Mouse (Mus musculus): ENCODE data around the gene I0C0044D17Rik. TPM values are rescaled to one million over a fixed set of nuclear protein-coding genes. Genes with fewer than 3 reads are reported as not detected.

I0C0044D17Rik gene
- total RNA-seq, 2 experiments from 2014 or later = not detected

DNA sequence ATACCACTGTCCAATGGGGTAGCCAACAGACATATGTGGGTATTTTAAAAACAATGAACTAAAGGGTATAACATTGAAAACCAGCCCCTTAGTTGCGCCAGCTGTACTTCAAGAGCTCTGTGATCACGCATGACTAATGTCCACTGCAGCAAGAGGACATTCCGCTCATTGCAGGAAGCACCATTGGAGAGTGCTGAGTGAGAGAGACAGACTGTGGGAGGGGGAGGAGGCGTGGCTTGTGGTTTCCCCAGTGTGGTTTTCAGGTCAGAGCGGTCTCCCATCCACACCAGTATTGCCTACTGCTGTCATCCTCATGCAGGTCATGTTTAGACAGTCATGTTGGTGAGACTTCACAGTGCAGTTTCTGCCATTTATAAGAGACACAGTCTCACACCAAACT lies 12.9 kb upstream of the I0C0044D17Rik start:
- ATAC-seq (replicated peaks; ENCODE audit: low FRiP score, poor library complexity, severe bottlenecking) = no peak

DNA sequence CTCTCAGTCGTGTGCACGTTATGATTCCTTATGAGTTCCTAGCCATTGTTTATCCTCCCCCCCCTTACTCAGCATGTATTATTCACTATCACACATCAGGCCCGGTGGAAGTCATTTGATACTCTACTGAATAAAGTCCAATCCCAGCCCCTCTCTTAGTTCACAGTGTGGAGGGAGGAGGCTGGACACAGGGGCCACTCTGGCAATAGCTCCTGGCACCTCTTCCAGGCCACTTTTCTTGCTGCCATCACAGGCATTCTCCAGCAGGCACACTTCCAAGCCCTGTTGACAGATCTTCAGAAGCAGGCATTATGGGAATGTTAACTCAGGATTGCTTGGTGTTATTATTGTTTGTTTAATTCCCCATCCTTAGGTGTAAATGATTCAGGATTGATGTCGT lies 11.1 kb upstream of the I0C0044D17Rik start:
- no peak for ATAC-seq (replicated peaks; ENCODE audit: low FRiP score, poor library complexity, severe bottlenecking)

DNA sequence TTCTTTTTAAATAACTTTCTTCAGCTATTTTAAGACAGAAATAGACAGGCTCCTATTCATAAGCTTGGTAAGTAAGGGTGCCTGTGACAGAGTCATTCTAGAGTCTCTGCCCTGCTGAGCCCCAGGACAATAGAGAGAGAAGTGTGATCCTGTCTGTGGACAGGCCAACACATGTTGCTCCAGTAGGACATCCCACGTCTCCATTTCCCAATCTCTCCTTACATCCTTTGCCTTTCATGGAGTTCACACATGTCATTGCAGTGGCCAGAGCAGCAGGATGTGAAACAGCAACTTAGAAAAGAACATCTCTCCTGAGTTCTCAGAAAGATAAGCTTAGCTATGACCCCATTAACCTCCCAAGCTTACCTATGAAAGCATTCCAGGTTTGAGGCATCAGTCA lies 8.1 kb upstream of the I0C0044D17Rik start:
- ATAC-seq (replicated peaks; ENCODE audit: low FRiP score, poor library complexity, severe bottlenecking) = no peak

DNA sequence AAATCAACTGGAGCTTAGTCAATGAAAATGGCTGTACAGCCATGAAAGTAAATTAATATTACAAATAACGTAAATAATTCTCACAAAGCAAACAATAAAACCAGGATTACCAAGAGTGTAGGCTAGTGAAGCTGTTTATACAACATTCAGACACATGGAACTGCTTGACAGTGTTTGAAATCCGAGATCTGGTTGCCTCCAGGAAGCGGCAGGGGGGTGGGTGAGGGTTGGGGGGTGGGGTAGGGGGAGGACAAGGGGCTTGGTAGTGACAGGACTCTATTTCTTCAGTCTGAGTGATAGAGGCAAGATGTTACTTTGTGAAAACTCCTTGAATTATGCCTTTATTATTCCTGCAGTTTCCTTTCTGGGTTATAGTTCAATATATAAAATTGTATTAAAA lies 3.1 kb upstream of the I0C0044D17Rik start:
- no peak for ATAC-seq (replicated peaks; ENCODE audit: low FRiP score, poor library complexity, severe bottlenecking)

DNA sequence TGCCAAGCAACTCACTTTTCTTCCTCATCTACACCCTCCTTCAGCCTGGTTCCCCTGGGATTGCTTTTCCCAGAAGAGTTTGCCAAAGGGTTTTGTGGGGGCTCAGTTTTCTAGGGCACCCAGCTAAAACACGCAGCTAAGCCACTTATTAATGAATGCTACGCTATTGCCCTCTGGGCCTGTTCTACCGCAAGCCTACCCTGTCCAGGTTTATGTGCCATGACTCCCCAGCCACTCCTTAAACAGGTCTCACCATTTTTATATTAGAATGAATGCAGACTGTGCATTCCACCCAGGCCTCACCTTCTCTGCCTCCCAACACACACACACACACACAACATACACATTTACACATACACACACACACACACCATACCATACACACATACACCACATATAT lies 593 bp downstream of the I0C0044D17Rik start:
- no peak for ATAC-seq (replicated peaks; ENCODE audit: low FRiP score, poor library complexity, severe bottlenecking)

DNA sequence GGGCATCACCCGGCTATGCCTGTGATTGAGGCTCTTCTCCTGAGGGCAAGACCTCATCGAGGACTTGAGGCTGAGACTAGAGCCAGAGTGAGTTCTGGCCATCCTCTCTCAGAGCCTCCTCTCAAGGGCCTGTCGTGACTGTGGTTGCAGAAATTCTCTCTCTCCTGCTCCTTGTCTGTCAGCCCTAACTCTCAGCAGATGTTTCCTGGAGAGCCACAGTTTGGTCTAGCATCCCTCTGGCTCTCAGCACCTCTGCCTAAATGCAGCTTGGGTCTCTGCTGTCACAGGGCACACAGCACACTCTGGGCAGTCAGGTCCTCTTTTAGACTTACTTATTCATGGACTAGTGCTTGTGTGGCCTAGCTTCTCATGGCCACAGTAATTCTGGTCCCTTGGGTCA lies 1.2 kb downstream of the I0C0044D17Rik start:
- ATAC-seq (replicated peaks; ENCODE audit: low FRiP score, poor library complexity, severe bottlenecking) = no peak

DNA sequence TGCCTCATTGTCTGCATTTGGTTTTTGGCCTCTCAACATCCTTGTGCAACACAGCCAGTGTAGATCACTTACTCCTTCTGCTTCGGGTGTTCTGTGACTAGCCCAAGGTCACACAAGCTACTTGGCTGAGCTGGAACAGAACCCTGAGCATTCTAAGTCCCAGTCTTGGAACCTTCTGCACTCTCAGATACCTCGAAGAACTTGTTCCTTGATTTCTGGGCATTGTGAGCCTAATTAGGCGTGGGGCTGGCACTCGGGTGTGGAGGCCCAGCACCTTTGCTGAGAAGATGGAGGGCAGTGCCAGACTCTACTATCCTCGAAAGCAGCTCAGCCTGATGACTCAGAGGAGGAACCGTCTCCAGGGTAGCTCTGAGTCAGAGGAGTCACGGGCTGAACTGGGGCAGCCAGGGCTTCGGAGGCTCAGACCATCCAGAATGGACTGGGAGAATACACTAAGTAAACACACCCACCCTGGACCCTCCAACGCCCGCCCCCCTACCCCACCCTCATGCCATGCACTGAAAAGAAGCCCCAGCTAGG lies 4.4 kb downstream of the I0C0044D17Rik start:
- ATAC-seq (replicated peaks; ENCODE audit: low FRiP score, poor library complexity, severe bottlenecking) = no peak

DNA sequence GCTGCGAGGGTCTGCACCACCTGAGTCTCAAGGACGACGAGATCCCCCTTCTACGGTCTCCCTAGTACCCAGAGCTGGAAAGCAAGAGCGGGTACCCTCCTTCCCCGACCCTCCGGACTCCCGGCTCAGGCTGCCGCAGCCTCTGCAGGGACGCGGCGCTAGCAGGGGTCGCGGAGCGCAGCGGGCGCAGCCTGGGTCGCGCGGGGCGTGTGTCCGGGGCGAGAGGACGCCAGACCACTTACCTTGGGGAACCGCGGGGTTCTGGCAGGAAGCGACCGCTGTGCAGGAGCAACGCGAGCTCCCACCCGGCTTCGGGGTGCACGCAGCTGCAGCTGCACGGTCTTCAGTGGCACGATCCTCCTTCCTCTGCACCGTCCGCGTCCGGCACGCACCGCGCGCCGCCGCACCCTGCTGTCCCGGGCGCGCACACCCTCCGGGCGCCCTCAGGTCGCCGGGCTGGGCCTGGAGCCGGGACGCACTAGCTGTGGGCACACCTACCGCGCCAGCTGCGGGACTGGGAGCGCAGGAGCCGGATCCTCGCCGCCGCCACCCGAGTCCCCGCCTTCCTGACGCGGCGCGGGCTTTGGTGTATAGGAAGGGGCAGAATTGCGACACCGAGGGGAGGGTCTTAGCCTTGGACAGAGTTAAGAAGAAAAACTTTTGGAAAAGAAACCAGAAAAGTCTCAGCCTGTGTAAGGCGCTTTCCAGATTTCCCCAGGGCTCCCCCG lies 6.3 kb downstream of the I0C0044D17Rik start, which contains the start of gene Kank4:
Kank4 (minus strand) TSS at position 354 of the 728 bp plus-strand sequence.
- ATAC-seq (replicated peaks; ENCODE audit: low FRiP score, poor library complexity, severe bottlenecking) = no peak

DNA sequence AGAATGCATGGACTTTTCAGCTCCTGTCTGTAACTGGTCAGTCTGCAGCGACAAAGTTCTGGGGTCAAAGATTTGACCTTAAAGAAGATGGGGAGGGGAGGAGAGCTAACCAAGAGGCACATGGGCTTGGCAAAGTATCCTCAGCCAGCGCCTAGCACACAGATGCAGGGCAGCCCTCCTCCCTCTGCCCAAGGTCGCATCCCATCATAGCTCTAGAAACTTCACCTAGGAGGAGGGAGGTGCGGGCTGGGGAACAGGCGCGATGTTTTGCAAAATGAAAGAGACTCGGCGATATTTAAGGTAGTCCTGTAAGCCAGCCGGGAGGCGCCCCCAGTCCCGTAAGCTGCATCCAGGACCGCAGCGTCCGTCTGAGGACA lies 6.8 kb downstream of the I0C0044D17Rik start:
- ATAC-seq (replicated peaks; ENCODE audit: low FRiP score, poor library complexity, severe bottlenecking) = no peak

DNA sequence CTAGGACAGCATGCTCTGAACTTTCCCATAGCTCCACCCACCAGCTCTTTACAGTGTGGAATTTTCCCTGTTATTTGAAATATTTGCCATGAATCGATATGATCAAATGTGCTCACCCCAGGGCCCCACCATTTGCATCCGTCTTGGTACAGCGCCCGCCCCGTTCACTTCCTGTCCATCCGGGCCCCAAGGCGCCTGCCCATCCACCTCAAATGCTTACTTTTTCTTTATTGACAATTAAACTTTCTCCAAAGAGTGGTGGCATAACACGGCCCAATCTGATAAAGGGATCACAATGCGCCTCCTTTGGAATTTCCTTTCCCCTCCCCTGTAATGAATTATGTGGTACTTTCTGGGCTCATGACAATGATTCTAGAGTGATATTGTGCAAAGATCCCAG lies 17.3 kb downstream of the I0C0044D17Rik start:
- ATAC-seq (replicated peaks; ENCODE audit: low FRiP score, poor library complexity, severe bottlenecking) = no peak

DNA sequence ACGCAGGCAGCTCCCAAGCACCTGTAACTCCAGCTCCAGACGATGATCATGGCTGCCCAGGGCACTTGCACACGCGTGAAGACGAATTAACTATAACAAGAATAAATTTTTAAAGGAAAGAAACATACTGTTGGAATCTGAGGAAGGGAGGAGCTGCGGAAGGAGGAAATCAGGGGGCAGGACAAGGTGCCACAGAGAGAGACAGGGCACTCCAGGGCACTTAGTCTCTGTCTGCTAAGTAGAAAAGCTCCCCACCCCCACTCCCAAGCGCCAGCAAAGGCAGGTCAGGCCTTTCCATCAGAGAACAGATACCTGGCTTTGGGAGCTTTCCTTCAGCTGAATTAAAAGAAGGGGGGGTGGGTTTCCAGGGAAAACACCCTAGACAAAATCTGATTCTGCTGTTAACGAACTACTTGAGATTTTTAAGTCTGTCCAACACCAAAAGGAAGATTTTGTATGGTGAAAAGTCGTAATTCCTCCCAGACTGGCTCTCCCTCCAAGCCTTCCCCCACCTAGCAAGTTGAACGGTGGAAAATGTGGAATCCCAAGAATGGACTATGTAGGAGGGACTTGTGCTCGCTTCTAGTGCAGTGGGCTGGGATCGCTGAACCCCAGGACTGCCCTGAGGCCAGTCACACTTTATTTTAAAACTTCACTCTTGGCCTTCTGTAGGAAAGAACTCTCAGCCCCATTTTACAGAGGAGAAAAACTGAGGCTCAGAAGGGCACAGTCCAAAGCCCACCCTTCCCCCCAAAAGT lies 18.2 kb downstream of the I0C0044D17Rik start:
- ATAC-seq (replicated peaks; ENCODE audit: low FRiP score, poor library complexity, severe bottlenecking) = no peak

DNA sequence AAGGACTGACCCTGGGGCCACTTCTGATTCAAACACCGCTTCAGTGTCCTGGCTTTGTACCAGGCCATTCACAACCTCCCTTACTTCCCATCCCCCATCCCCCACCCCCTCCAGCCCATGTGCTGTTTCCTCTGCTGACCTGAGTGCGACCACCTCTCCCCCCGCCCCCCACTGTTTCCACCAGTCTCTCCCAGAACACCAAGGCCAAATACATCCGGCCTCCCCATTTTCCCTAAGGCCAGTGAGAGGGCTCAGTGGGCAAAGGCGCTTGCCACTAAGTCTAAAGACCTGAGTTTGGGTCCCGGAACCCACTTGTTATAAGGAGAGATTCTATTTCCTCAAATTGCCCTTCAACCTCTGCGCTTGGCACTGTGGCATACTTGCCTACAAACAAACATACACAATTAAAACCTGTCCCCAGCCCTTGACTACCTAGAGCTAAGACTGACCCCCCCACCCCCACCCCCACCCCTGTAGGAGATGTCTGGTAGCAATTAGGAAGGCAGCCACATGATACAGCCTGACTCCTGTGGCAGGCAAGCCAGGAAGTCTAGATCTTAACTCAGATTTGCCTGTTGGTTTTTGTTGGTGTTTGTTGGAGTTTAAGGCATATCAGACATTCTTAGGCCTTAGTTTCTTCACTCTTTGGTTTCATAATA lies 19.0 kb downstream of the I0C0044D17Rik start:
- ATAC-seq (replicated peaks; ENCODE audit: low FRiP score, poor library complexity, severe bottlenecking) = no peak

DNA sequence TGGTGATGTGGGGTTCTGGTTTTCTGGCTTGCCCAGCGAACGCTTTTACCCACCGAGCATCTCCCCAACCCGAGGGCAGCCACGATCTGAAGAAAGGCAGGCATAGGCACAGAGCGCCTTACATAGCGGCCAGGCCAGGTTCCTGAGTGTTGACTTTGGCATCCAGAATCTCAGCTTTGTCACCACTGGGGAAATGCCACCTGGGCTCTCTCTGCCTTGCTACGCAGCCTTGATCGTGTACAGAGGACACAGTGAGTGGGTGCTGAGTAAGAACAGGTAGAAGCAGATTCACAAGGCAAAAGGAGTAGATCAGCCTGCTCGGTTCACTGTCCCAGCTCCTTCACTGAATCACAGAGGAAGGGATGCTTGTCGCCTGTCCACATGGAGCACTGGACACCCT lies 21.9 kb downstream of the I0C0044D17Rik start:
- no peak for ATAC-seq (replicated peaks; ENCODE audit: low FRiP score, poor library complexity, severe bottlenecking)

DNA sequence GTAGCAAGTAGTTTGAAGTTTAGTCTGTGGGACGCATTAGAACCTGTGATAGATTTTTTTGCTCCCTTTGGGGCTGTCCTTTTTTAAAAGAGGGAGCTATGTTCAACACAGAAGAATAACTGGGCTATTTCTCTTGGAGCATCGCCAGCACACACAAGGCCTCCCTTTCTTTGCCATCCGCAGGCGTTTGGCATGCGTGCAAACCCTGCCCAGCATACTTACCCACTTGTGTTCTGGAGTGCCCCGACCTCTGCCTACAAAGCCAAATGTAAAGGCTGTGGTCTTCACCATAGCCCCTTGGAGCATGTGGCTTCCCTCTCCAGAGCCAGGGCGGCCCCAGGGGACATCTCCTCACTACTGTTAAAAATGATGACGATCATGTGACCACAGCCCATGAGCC lies 22.8 kb downstream of the I0C0044D17Rik start:
- no peak for ATAC-seq (replicated peaks; ENCODE audit: low FRiP score, poor library complexity, severe bottlenecking)

DNA sequence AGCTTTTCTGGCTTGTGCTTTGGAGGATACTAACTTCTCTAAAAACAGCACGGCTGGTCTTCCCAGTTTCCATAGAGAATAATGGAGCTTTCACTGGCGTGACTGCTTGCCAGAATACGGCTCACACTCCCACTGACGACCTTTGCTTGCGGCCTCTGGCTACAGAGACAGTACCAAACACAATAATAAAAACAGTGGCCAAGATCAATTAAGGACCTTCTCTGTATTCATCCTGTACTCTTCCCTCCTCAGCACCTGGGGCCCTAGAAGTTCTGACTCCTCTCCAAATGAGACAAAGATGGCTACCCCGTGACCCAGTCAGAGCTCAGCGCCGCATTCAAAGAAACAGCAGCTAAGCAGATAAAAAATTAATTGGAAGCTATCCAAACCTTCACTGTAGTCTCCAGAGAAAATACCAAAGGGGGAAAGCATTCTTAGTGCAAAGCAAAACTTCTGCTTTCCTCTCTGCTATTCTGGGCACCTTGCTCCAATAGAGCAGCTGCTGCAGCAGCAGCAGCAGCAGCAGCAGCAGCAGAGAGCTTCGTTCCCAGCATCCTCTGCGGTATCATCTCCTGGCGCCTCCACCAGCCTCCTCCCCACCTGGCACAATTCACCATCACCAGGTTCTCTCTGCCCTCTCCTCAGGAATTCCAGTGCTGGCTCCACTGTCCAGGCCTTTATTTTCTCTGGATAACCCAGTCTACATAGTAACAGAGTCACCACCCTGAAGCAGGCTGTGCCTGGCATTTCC lies 26.9 kb downstream of the I0C0044D17Rik start:
- ATAC-seq (replicated peaks; ENCODE audit: low FRiP score, poor library complexity, severe bottlenecking) = no peak

DNA sequence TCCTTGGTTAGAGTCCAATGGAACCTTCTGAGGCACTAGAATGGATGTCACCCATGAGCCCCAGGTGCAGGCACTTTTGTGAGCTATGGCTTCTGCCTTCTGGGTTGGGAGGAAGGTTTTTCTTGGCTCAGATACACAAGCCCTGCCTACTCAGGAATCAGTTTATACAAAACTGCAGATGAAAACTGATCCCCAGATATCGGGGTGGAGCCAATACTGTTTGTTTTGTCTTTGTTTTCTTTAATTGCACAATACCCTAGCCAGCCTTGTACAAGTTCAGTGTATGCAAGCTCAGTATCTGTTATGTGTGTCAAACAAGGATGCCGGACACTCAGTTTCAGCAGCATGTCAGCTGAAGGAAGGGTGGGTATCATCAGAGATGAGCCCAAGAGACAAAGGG lies 28.4 kb downstream of the I0C0044D17Rik start:
- ATAC-seq (replicated peaks; ENCODE audit: low FRiP score, poor library complexity, severe bottlenecking) = no peak

DNA sequence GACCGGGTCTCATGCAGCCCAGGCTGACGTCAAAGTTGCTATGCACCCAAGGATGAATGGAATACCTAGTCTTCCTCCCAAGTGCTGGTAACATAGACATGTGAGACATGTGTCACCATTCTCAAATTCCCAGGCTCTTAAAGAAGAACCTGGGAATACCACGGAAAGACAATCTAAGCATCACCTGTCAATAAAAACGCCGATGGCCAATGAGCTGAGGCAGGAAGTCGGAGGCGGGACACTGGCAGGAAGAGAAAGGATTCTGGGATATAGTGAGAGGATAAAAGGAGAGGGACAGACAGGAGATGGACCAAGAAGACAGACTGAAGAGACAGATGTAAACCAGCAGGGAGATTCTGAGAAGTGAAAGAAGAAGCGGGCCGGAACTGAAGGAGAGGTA lies 30.2 kb downstream of the I0C0044D17Rik start:
- ATAC-seq (replicated peaks; ENCODE audit: low FRiP score, poor library complexity, severe bottlenecking) = no peak

DNA sequence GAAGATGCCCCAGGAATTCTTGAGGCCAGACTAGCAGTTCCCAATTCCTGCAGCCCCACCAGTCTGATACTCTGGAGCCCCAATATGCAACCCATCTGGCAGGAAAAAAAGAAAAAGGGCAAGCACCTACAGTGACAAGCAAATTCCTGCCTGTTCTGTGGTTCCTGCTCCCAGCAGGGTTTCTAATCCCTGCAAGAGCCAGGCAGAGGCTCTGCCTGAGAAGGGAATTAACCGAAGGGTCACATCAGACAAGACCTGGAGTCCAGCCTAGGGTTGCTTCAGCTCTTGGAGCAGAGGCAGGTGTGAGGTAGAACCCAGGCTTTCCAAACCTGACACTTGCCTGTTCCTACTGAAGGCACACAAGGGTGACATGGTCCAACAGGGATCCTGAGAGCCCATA lies 32.9 kb downstream of the I0C0044D17Rik start:
- ATAC-seq (replicated peaks; ENCODE audit: low FRiP score, poor library complexity, severe bottlenecking) = no peak

DNA sequence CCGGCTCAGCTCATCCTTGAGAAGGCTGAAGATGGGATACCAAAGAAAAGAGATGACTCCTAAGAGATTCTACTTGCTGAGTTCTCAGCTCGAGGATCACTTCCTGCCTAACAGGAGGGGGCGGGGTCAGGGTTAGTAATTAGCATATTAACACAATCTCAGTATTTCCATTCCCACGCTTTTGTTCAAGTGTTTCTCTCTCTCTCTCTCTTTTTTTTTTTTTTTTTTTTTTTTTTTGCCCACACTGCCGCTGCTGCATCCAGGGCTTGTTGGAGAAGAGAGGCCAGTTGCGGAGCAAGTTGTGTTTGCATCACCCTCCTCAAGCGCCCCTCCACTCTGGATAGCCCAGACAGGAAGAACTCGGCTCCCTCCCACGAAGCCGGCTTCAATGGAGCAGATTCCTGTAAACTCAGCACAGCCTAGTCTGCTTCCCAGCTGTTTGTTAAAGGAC lies 33.8 kb downstream of the I0C0044D17Rik start:
- no peak for ATAC-seq (replicated peaks; ENCODE audit: low FRiP score, poor library complexity, severe bottlenecking)

Data from erythroblast, adult 5-6 weeks (primary cell).